Mouse (Mus musculus): Measurements from ENCODE around the gene Gpank1.

DNA sequence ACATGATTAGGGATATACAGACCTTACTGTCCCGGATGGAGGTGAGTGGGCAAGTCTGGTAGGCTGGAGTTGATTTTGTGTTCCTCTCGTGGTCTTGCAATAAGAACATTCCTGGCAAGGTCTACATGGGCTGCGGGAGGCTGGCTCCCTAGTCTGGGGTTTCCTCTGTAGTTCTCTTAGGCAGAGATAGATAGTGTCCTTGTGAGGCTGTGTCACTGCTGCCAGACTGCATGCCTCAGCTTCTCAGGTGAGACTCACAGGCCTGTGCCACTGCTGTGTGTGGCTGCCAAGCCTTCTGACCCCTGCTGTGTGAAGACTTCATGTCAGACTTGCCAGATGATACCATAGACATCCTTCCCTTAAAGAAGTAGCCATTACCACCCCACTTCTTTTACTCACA, 18.0 kb downstream of the Gpank1 start:
- TF ChIP-seq CTCF (IDR thresholded peaks at IDR 0.05; ENCODE audit: low read depth) (no peak), EP300 (IDR thresholded peaks at IDR 0.05; ENCODE audit: low read depth) (no peak)

Measured in heart, postnatal 0 days (tissue).